Mouse (Mus musculus) E14TG2a.4 (cell line): ENCODE measurements around the gene Olfr1065.
"Not testable (repeated sequence)": the region's sequence is repeated elsewhere in the genome, so short reads cannot be mapped to it uniquely, and the experiment has no call there.

ENCODE experiments used
- H3K27me3 ChIP-seq: 2 replicates; pipeline ENCODE4 v1.6.1; 2014; ENCODE audit warnings: low read length, control low read depth; ENCODE audit not compliant: insufficient read depth
- H3K36me3 ChIP-seq: 2 replicates; pipeline ENCODE4 v1.6.1; 2014; ENCODE audit warnings: low read length, control low read depth; ENCODE audit not compliant: insufficient read depth
- H3K4me1 ChIP-seq: replicated peaks from 2 replicates; pipeline ENCODE4 v1.6.1; 2014; ENCODE audit warnings: low read depth, low read length, control low read depth
- H3K4me3 ChIP-seq: replicated peaks from 2 replicates; pipeline ENCODE4 v1.5.1; 2014; ENCODE audit warnings: mild to moderate bottlenecking, low read length
- H3K9me3 ChIP-seq: 2 replicates; pipeline ENCODE4 v1.6.1; 2014; ENCODE audit warnings: low read length, control low read depth
- CTCF ChIP-seq: conservative IDR thresholded peaks from 2 replicates; pipeline ENCODE4 v1.5.1; 2014; ENCODE audit warnings: low read length
- NANOG ChIP-seq: IDR thresholded peaks from 2 replicates; pipeline ENCODE4 v1.6.1; 2014; ENCODE audit warnings: borderline replicate concordance, low read length, mixed read lengths
- POU5F1 ChIP-seq: IDR thresholded peaks from 2 replicates; pipeline ENCODE4 v1.6.1; 2014; ENCODE audit warnings: low read length, borderline replicate concordance

Gene Olfr1065

GRCm38 (mm10) chr2:86450491-86450890, at the start of gene Olfr1065:
Gene Olfr1065 (minus strand): TSS chr2:86450591.
- H3K4me3 ChIP-seq, H3K4me1 ChIP-seq, H3K36me3 ChIP-seq, H3K9me3 ChIP-seq, H3K27me3 ChIP-seq: not testable (repeated sequence)

- H3K27me3 ChIP-seq = no peaks in the 10 kb centered on the region
- no peaks in the 10 kb centered on the region for H3K9me3 ChIP-seq
- no peaks in the 10 kb centered on the region for H3K36me3 ChIP-seq
- no peak within 1 kb of the TSS for H3K4me3 ChIP-seq
- H3K4me1 ChIP-seq = no peaks in the 10 kb centered on the region
- TF ChIP-seq NANOG = no peak
- no peak for TF ChIP-seq POU5F1
- no peak for TF ChIP-seq CTCF
Observed at GRCm38 (mm10) chr2:86487286-86487685, 36.9 kb upstream of the Olfr1065 start, which contains the start of gene Olfr228. Gene Olfr228 (minus strand): TSS chr2:86487386.

GRCm38 (mm10) chr2:86464442-86465109, 14.2 kb upstream of the Olfr1065 start:
- no peak overlapping the region for H3K4me3 ChIP-seq
- H3K27me3 ChIP-seq = no peaks in the 10 kb centered on the region
- H3K36me3 ChIP-seq = no peaks in the 10 kb centered on the region
- H3K9me3 ChIP-seq = no peaks in the 10 kb centered on the region
- TF ChIP-seq POU5F1 (no peak), CTCF (peak; percentile 66), NANOG (no peak)
- no peaks in the 10 kb centered on the region for H3K4me1 ChIP-seq

- Histone ChIP-seq H3K36me3 (no peaks in the 10 kb centered on the region), H3K9me3 (no peaks in the 10 kb centered on the region), H3K4me3 (no peak overlapping the region), H3K27me3 (no peaks in the 10 kb centered on the region), H3K4me1 (no peaks in the 10 kb centered on the region)
- no peak for TF ChIP-seq NANOG
- no peak for TF ChIP-seq CTCF
- no peak for TF ChIP-seq POU5F1
Observed at GRCm38 (mm10) chr2:86460434-86460833, 10.0 kb upstream of the Olfr1065 start.

GRCm38 (mm10) chr2:86456169-86456568, 5.8 kb upstream of the Olfr1065 start, which contains the start of gene Olfr1066:
Gene Olfr1066 (minus strand): TSS chr2:86456269.
- Histone ChIP-seq H3K4me1 (no peaks in the 10 kb centered on the region), H3K9me3 (no peaks in the 10 kb centered on the region), H3K4me3 (no peak within 1 kb of the TSS), H3K36me3 (no peaks in the 10 kb centered on the region), H3K27me3 (no peaks in the 10 kb centered on the region)
- no peak for TF ChIP-seq POU5F1
- no peak for TF ChIP-seq NANOG
- no peak for TF ChIP-seq CTCF

- H3K9me3 ChIP-seq, H3K4me1 ChIP-seq, H3K27me3 ChIP-seq, H3K36me3 ChIP-seq, H3K4me3 ChIP-seq: not testable (repeated sequence)
Observed at GRCm38 (mm10) chr2:86442101-86442500, 8.3 kb downstream of the Olfr1065 start.

- not testable (repeated sequence) for H3K27me3 ChIP-seq, H3K4me3 ChIP-seq, H3K9me3 ChIP-seq, H3K4me1 ChIP-seq, H3K36me3 ChIP-seq
Observed at GRCm38 (mm10) chr2:86428511-86428910, 21.9 kb downstream of the Olfr1065 start.

- H3K36me3 ChIP-seq, H3K4me1 ChIP-seq, H3K9me3 ChIP-seq, H3K4me3 ChIP-seq, H3K27me3 ChIP-seq: not testable (repeated sequence)
Observed at GRCm38 (mm10) chr2:86426649-86427048, 23.7 kb downstream of the Olfr1065 start, which contains the start of gene Olfr1062. Gene Olfr1062 (minus strand): TSS chr2:86426749.

GRCm38 (mm10) chr2:86413950-86414349, 36.4 kb downstream of the Olfr1065 start, which contains the start of gene Olfr1061:
Gene Olfr1061 (minus strand): TSS chr2:86414050.
- no peak within 1 kb of the TSS for H3K4me3 ChIP-seq
- no peaks in the 10 kb centered on the region for H3K27me3 ChIP-seq
- no peaks in the 10 kb centered on the region for H3K4me1 ChIP-seq
- no peaks in the 10 kb centered on the region for H3K36me3 ChIP-seq
- TF ChIP-seq NANOG (no peak), POU5F1 (no peak), CTCF (no peak)
- no peaks in the 10 kb centered on the region for H3K9me3 ChIP-seq
